Mouse (Mus musculus) cerebellum, adult 2 months (tissue): ENCODE results near the gene Gm6268.

Source experiments
- CTCF ChIP-seq: fragments of 200-500 bp; IDR thresholded peaks from 2 replicates; pipeline ENCODE4 v1.5.1; 2011; ENCODE audit warnings: low read depth, mild to moderate bottlenecking, control low read depth, low read length, moderate library complexity, borderline replicate concordance; ENCODE audit not compliant: insufficient read depth
- POLR2A ChIP-seq: fragments of 200-500 bp; IDR thresholded peaks from 2 replicates; pipeline ENCODE4 v1.6.1; 2011; ENCODE audit warnings: low read length, control low read depth, borderline replicate concordance; ENCODE audit not compliant: insufficient read depth

GRCm38 (mm10) chrX:36393279-36393678 is 7.8 kb upstream of the Gm6268 start:
- TF ChIP-seq CTCF, result no peak
- TF ChIP-seq POLR2A, result no peak
